Mouse (Mus musculus): ENCODE measurements at regions not wholly inside any gene's neighbourhood (a gene's known extent, or its start where the extent isn't known, plus 50 kb on each side); places are given as distances from the start of the nearest gene placed in this dataset.
"Not testable (repeated sequence)": the region's sequence is repeated elsewhere in the genome, so short reads cannot be mapped to it uniquely, and the experiment has no call there.

- DNase-seq = peak; percentile 39
Observed at GRCm38 (mm10) chr19:19347017-19347416, 236.0 kb upstream of the Rorb start.

- no peak for DNase-seq
Observed at GRCm38 (mm10) chr19:19344426-19344811, 233.4 kb upstream of the Rorb start.

GRCm38 (mm10) chr19:19343702-19344425 is 232.9 kb upstream of the Rorb start:
- DNase-seq = peak; percentile 5

- not testable (repeated sequence) for DNase-seq
Observed at GRCm38 (mm10) chr19:19307142-19307541, 196.1 kb upstream of the Rorb start.

- peak; percentile 10 for DNase-seq
Observed at GRCm38 (mm10) chr19:19306476-19307131, 195.6 kb upstream of the Rorb start.

- DNase-seq = not testable (repeated sequence)
Observed at GRCm38 (mm10) chr19:19285864-19286263, 174.9 kb upstream of the Rorb start.

GRCm38 (mm10) chr19:19246837-19247560 is 136.0 kb upstream of the Rorb start:
- no peak for DNase-seq

GRCm38 (mm10) chr19:19229305-19229994 is 118.5 kb upstream of the Rorb start:
- no peak for DNase-seq

GRCm38 (mm10) chr19:19220826-19221225 is 109.8 kb upstream of the Rorb start:
- no peak for DNase-seq

- no peak for DNase-seq
Observed at GRCm38 (mm10) chr19:19219352-19219751, 108.4 kb upstream of the Rorb start.

- DNase-seq = no peak
Observed at GRCm38 (mm10) chr19:19218700-19219099, 107.7 kb upstream of the Rorb start.

- DNase-seq = no peak
Observed at GRCm38 (mm10) chr19:19199534-19199933, 88.5 kb upstream of the Rorb start.

GRCm38 (mm10) chr19:19198780-19199179 is 87.8 kb upstream of the Rorb start:
- no peak for DNase-seq

- no peak for DNase-seq
Observed at GRCm38 (mm10) chr19:19194728-19195127, 83.7 kb upstream of the Rorb start.

GRCm38 (mm10) chr19:19194306-19194705 is 83.3 kb upstream of the Rorb start:
- no peak for DNase-seq

- no peak for DNase-seq
Observed at GRCm38 (mm10) chr19:19172767-19173166, 61.8 kb upstream of the Rorb start.

GRCm38 (mm10) chr19:19170807-19171206 is 59.8 kb upstream of the Rorb start:
- no peak for DNase-seq

Data from adrenal gland, postnatal 14 days (tissue).